Mouse (Mus musculus): ENCODE measurements around the gene Slc30a4.

Gene Slc30a4

DNA sequence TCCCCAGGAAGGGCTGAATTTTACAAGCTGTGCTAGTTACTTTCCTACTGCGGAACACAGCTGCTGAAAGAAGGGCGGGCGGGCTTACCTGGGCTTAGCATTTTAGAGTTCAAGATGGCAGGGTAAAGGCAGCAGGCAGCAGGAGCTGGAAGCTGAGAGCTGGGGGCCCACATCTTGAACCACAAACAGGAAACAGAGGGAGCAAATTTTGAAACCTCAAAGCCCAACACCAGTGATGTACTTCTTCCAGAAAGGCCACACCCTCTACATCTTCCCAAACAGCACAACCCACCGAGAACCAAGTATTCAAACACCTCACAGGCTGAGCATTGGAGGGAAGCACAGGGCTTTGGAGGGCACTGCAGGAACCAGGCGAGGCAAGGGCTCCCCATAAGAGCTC lies 29.6 kb downstream of the Slc30a4 start:
- DNase-seq = no peak

- DNase-seq = no peak
Observed at GRCm38 (mm10) chr2:122671714-122672113, 30.7 kb downstream of the Slc30a4 start.

- peak in 1 of 2 experiments; percentile 17 for DNase-seq
Observed at GRCm38 (mm10) chr2:122667856-122668255, 34.6 kb downstream of the Slc30a4 start.

DNA sequence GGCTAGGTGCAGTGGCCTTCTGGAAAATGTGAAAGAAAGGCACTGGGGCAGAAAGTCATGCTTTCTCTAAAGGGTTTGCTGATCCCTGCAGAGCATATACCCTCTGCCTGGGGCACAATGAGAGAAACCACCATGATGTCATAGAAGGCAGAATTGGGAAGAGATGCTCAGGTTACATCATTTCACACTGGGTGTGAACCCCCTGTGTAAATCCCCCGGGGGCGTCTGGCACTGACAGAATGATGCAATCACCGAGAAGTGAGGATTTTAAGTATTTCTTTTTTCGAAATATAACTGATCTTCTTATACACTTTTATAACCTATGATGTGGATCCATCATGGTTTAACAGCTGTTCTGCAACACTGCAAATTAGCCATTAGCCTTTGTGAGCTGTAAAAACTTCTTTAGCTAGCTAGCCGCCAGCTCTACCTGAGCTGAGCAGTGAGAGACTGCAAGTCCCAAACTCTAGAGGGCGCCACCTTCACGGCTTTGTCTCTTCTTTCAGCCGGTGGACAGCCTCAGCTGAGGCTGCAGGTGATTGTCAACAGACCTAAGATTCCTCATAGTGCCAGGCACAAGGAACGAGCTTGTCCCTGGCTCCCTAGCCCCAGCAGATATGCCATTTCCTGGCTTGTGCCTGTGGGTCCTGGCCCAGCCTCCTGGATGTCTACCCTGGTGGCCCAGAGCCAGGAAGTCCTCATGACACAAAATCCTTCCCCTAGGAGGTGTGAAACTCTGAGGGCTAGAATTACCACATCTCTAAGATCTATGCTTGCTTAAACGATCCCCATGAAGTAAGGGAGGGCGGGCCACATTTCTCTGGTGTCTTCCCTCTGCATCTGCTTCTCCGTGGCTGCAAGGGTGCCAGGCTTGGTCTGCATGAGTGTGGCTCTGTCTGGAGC lies 36.2 kb downstream of the Slc30a4 start:
- peak; percentile 56 to 58 for DNase-seq

- DNase-seq = no peak
Observed at GRCm38 (mm10) chr2:122665253-122665972, 37.0 kb downstream of the Slc30a4 start.

DNA sequence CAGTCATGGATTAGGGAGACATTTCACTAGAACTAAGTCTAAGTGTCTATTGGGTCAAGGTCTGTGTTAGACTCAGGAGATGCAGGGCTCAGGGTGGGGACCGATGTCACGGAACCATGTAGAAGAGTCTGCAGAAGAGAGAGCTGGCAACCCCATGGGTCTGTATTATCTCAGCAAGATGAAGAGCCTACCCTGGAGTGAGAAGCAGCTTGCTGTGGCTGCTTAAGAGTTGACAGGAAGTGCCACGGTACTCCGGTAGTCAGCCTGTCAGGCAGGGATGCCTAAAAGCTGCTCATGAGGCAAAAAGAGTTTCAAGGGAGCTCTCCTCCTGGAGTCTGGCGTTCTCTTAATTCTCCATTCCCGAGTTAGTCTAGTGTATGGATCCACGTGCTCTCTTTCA lies 42.6 kb downstream of the Slc30a4 start:
- no peak for DNase-seq

GRCm38 (mm10) chr2:122657707-122658524 lies 44.5 kb downstream of the Slc30a4 start:
- DNase-seq = no peak

DNA sequence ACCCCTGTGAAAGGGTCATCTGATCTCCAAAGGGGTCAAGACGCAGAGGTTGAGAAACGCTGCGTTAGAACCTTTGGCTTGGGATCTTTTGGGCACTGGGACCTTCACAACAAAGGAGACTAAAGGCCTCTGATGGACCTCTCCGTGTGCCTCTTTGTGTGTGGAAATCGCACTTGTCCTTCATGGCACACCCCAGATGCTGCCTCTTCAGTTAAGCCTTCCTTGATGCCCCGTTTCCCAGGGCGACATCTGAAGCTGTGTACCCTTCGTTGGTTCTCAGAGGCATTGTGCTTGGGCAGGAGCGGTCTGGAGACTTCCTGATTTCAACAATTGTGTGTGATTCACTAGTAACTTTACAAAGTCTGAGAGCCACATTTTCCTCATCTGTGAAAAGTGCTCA lies 45.7 kb downstream of the Slc30a4 start:
- no peak for DNase-seq

DNA sequence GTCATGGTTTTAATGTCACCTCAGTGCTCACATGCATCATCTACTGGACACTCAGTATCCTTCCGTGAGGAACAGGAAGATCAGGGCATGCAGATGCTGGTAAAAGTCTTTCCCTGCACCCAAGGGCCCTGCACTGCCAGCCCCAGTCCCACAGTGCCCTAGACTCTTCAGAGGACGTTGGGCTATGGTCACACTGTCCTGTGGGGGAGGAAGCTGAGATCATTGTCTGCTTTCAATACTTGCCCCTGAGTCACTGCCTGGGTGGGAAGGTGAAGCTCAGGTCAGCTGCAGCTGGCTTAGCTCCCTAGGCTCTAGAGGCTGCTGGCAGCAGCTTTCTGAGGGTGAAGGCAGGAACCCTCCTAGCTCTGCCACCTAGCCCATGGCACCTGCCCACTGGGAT lies 46.4 kb downstream of the Slc30a4 start:
- no peak for DNase-seq

- no peak for DNase-seq
Observed at GRCm38 (mm10) chr2:122652096-122653084, 50.1 kb downstream of the Slc30a4 start.

DNA sequence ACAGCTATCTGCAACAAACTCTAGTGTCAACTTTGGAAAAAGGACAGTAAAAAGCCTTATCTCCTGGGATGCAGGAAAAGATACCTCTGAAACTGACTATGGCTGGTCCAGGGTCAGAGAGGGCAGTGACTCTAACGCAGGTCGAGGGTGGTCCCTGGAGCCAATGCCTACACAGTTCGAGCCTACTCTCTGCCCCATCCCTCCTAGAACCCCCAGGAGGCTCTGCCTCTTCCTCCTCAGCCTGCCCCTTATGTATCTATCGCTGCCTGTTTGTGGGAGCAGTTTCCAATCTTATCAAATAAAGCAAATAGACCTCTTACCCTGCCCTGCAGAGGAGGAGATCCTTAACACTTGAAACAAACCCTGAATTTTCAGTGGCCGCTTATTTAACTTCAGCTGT lies 63.8 kb downstream of the Slc30a4 start:
- no peak for DNase-seq

DNA sequence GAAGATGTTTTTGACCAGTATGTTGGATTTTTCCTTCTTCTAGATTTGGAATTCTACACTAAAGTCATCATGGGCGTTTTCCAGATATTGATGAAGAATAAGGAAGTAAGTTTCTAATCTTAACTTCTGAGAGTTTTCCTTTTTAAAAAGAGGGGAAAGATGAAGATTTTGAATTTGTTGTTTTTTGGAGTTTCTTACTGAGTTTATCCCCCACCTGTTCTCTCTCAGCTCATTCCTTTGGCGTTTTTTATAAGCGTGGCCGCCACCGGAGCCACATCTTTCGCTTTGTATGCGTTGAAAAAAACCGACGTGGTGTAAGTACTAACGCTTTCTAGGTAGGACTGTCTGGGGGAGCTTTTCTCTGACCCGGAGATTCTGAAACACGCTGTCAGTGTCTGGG lies 64.4 kb downstream of the Slc30a4 start:
- no peak for DNase-seq

DNA sequence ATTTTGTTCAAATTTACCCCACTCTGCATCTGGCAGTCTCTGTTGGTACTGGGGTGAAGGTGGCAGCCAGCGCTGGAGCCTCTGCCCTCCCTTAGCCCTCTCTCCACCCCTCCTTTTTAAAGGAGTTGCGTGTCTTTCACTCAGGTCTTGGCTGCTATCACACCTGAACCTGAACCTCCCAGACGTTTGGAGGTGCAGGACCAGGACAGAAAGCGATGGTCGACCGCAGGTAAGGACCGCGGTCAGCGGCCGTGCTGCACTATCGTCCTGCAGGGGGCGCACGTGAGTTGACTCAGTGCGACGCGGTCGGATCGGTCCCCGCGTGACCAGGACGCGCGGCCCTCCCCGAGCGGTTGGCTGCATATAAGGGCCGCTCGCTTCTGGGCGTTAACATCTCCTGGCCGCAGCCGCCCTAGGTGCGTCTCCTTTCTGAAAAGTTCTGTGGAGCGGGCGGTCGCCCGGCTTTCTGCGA lies 64.9 kb downstream of the Slc30a4 start:
- DNase-seq = peak; percentile 74 to 83

DNA sequence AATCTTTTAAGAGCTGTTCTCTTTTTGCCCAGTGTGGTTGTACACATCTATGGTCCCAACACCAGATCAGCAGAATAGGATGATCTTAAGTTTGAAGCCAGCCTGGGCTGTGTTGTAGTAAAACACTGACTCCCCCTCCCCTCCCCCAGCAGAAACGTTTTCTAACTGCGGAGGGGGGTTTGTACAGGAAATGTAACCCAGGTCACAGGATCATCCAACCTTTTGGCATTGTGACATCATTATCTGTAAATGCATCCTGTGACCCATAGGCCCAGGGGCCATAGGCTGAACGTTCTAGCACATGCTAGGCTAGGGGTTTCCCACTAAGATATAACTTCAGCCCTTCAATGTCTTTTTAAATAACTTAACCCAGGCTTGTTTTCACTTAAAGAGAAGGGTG lies 65.8 kb downstream of the Slc30a4 start, which contains the start of gene AA467197:
TSS of gene AA467197 (plus strand) at position 301 of the 400 bp plus-strand sequence.
- DNase-seq = no peak

All from cerebellum, adult 18-20 months (tissue).